Mouse (Mus musculus) G1E (cell line): ENCODE data around the gene Ank3. TPM values are rescaled to one million over a fixed set of nuclear protein-coding genes. Genes with fewer than 3 reads are reported as not detected.

Experiments used
- ATAC-seq: 2 replicates; pipeline ENCODE4 v1.8.0; 2016; ENCODE audit warnings: mild to moderate bottlenecking; ENCODE audit not compliant: insufficient number of reproducible peaks, poor library complexity, low FRiP score, severe bottlenecking; ENCODE audit errors: extremely low read depth
- DNase-seq: peaks from one replicate; pipeline ENCODE4 v3.0.0; 2012; ENCODE audit warnings: low spot score
- H3K27me3 ChIP-seq: 2 replicates; pipeline ENCODE4 v1.6.1; 2012; ENCODE audit warnings: mild to moderate bottlenecking, low read length, inconsistent platforms; ENCODE audit not compliant: insufficient read depth
- H3K36me3 ChIP-seq: replicated peaks from 2 replicates; pipeline ENCODE3; 2012; ENCODE audit warnings: mild to moderate bottlenecking, inconsistent platforms
- H3K4me1 ChIP-seq: 2 replicates; pipeline ENCODE4 v1.6.1; 2012; ENCODE audit warnings: low read depth, low read length, inconsistent platforms, mixed read lengths; ENCODE audit not compliant: insufficient read depth
- H3K4me3 ChIP-seq: 2 replicates; pipeline ENCODE4 v1.5.1; 2012; ENCODE audit warnings: low read depth, mild to moderate bottlenecking, inconsistent platforms, low read length, moderate library complexity, mixed read lengths
- H3K9me3 ChIP-seq: replicated peaks from 2 replicates; pipeline ENCODE4 v1.6.1; 2012; ENCODE audit warnings: inconsistent platforms
- CTCF ChIP-seq: IDR thresholded peaks from 2 replicates; pipeline ENCODE4 v1.5.1; 2012; ENCODE audit warnings: low read depth, low read length, inconsistent platforms, mixed read lengths
- GATA1 ChIP-seq: IDR thresholded peaks from 2 replicates; pipeline ENCODE4 v1.6.1; 2012; ENCODE audit warnings: borderline replicate concordance, low read length, inconsistent platforms, mixed read lengths
- GATA2 ChIP-seq: IDR thresholded peaks from 2 replicates; pipeline ENCODE4 v1.6.1; 2012; ENCODE audit warnings: low read depth, low read length, inconsistent platforms, borderline replicate concordance
- POLR2AphosphoS5 ChIP-seq: IDR thresholded peaks from 2 replicates; pipeline ENCODE4 v1.6.1; 2012; ENCODE audit warnings: low read depth, low read length, inconsistent platforms; ENCODE audit not compliant: insufficient replicate concordance
- TAL1 ChIP-seq: conservative IDR thresholded peaks from 2 replicates; pipeline ENCODE4 v1.6.1; 2012; ENCODE audit warnings: low read depth, low read length, inconsistent platforms, mixed read lengths
- polyA plus RNA-seq: library from polyadenylated mRNA; stranded (reverse); fragments of >175 nt; gene quantifications from 2 replicates; pipeline ENCODE4 v1.2.3, GENCODE M21; 2012
- total RNA-seq, 2 experiments: library from RNA; stranded (forward) in 1 of 2; stranded (reverse) in 1 of 2; fragments of 200-1000 nt in 1 of 2; fragments of >200 nt in 1 of 2; fragmentation: Nextera tagmentation in 1 of 2; gene quantifications; 2 replicates each; pipeline ENCODE4 v1.2.3; 2014 to 2017

Gene Ank3
- total and polyA plus RNA-seq, 3 experiments, result 0.98 TPM; not detected in 2

- ATAC-seq, result no peak
- H3K4me3 ChIP-seq, result no peak overlapping the region
- no peaks in the 10 kb centered on the region for H3K4me1 ChIP-seq
- DNase-seq, result no peak
- TF ChIP-seq GATA1, result no peak
- no peak for TF ChIP-seq TAL1
- TF ChIP-seq POLR2AphosphoS5, result no peak
- no peak for TF ChIP-seq GATA2
- no peak for TF ChIP-seq CTCF
- peaks cover 56% of the 10 kb centered on the region for H3K9me3 ChIP-seq
- H3K36me3 ChIP-seq, result no peaks in the 10 kb centered on the region
- H3K27me3 ChIP-seq, result no peaks in the 10 kb centered on the region
These were observed 109.1 kb downstream of the Ank3 start for GRCm38 (mm10) chr10:69507719-69508118.

GRCm38 (mm10) chr10:69510392-69510791 lies 111.8 kb downstream of the Ank3 start:
- Histone ChIP-seq H3K9me3 (peaks cover 46% of the 10 kb centered on the region), H3K4me3 (no peak overlapping the region), H3K4me1 (no peaks in the 10 kb centered on the region), H3K27me3 (no peaks in the 10 kb centered on the region), H3K36me3 (no peaks in the 10 kb centered on the region)
- ATAC-seq, result no peak
- DNase-seq, result no peak
- TF ChIP-seq GATA2 (no peak), TAL1 (no peak), GATA1 (no peak), POLR2AphosphoS5 (no peak), CTCF (no peak)

GRCm38 (mm10) chr10:69511234-69511633 lies 112.7 kb downstream of the Ank3 start:
- ATAC-seq, result no peak
- Histone ChIP-seq H3K27me3 (no peaks in the 10 kb centered on the region), H3K4me1 (no peaks in the 10 kb centered on the region), H3K9me3 (peaks cover 45% of the 10 kb centered on the region), H3K4me3 (no peak overlapping the region), H3K36me3 (no peaks in the 10 kb centered on the region)
- no peak for TF ChIP-seq GATA2
- no peak for TF ChIP-seq GATA1
- no peak for TF ChIP-seq POLR2AphosphoS5
- no peak for TF ChIP-seq CTCF
- no peak for TF ChIP-seq TAL1
- no peak for DNase-seq

GRCm38 (mm10) chr10:69521977-69522376 lies 123.4 kb downstream of the Ank3 start:
- TF ChIP-seq TAL1, result no peak
- no peak for TF ChIP-seq CTCF
- no peak for TF ChIP-seq GATA1
- TF ChIP-seq GATA2, result no peak
- H3K27me3 ChIP-seq, result no peaks in the 10 kb centered on the region
- DNase-seq (no peak), ATAC-seq (no peak)
- H3K4me3 ChIP-seq, result no peak overlapping the region
- H3K9me3 ChIP-seq, result peaks cover 51% of the 10 kb centered on the region
- no peaks in the 10 kb centered on the region for H3K36me3 ChIP-seq
- no peaks in the 10 kb centered on the region for H3K4me1 ChIP-seq

GRCm38 (mm10) chr10:69523202-69523601 lies 124.6 kb downstream of the Ank3 start:
- H3K4me3 ChIP-seq, result no peak overlapping the region
- TF ChIP-seq POLR2AphosphoS5, result no peak
- TF ChIP-seq CTCF, result no peak
- no peak for TF ChIP-seq GATA1
- no peak for TF ChIP-seq TAL1
- no peak for TF ChIP-seq GATA2
- peaks cover 55% of the 10 kb centered on the region for H3K9me3 ChIP-seq
- DNase-seq (no peak), ATAC-seq (no peak)
- no peaks in the 10 kb centered on the region for H3K4me1 ChIP-seq
- no peaks in the 10 kb centered on the region for H3K27me3 ChIP-seq
- no peaks in the 10 kb centered on the region for H3K36me3 ChIP-seq

GRCm38 (mm10) chr10:69527318-69527717 lies 128.7 kb downstream of the Ank3 start:
- Histone ChIP-seq H3K4me3 (no peak overlapping the region), H3K9me3 (peaks cover 59% of the 10 kb centered on the region), H3K36me3 (no peaks in the 10 kb centered on the region), H3K4me1 (no peaks in the 10 kb centered on the region), H3K27me3 (no peaks in the 10 kb centered on the region)
- no peak for DNase-seq
- ATAC-seq, result no peak
- no peak for TF ChIP-seq CTCF
- no peak for TF ChIP-seq GATA1
- TF ChIP-seq TAL1, result no peak
- no peak for TF ChIP-seq POLR2AphosphoS5
- no peak for TF ChIP-seq GATA2
